Mouse (Mus musculus) spleen, embryonic (tissue): ENCODE data around the gene Kat6b.

Source experiments
- CTCF ChIA-PET: fragments of 350-600 bp; sonication (Branson Sonifier 250); formaldehyde crosslinking; loops from one replicate; lab custom pipeline; 2022; lab: Charles Lee

Gene Kat6b

GRCm38 (mm10) chr14:21589620-21590019 is 108.4 kb downstream of the Kat6b start:
- CTCF ChIA-PET: no interaction called here

GRCm38 (mm10) chr14:21590205-21590604 is 109.0 kb downstream of the Kat6b start:
- CTCF ChIA-PET: no interaction called here

GRCm38 (mm10) chr14:21592152-21592551 is 110.9 kb downstream of the Kat6b start:
- CTCF ChIA-PET: interaction anchor here (0.7 kb wide), 1 partner anchor 139 kb away, joined by 3 read pairs; no protein-coding TSS in a partner anchor

GRCm38 (mm10) chr14:21592985-21593750 is 111.9 kb downstream of the Kat6b start:
- CTCF ChIA-PET: no interaction called here

GRCm38 (mm10) chr14:21599446-21600173 is 118.4 kb downstream of the Kat6b start:
- CTCF ChIA-PET: no interaction called here

GRCm38 (mm10) chr14:21600174-21600566 is 118.9 kb downstream of the Kat6b start:
- CTCF ChIA-PET: no interaction called here

- CTCF ChIA-PET: no interaction called here
Observed at GRCm38 (mm10) chr14:21600628-21601027, 119.4 kb downstream of the Kat6b start.

GRCm38 (mm10) chr14:21602166-21602565 is 120.9 kb downstream of the Kat6b start:
- CTCF ChIA-PET: no interaction called here

- CTCF ChIA-PET: no interaction called here
Observed at GRCm38 (mm10) chr14:21602937-21603336, 121.7 kb downstream of the Kat6b start.

- CTCF ChIA-PET: no interaction called here
Observed at GRCm38 (mm10) chr14:21607686-21608085, 126.5 kb downstream of the Kat6b start.

- CTCF ChIA-PET: interaction anchor here (0.5 kb wide), 1 partner anchor 460 kb away, joined by 4 read pairs; no protein-coding TSS in a partner anchor
Observed at GRCm38 (mm10) chr14:21608886-21609285, 127.7 kb downstream of the Kat6b start.

GRCm38 (mm10) chr14:21610224-21610623 is 129.0 kb downstream of the Kat6b start:
- CTCF ChIA-PET: no interaction called here

GRCm38 (mm10) chr14:21613031-21613430 is 131.8 kb downstream of the Kat6b start:
- CTCF ChIA-PET: no interaction called here

GRCm38 (mm10) chr14:21614103-21614502 is 132.9 kb downstream of the Kat6b start:
- CTCF ChIA-PET: no interaction called here

GRCm38 (mm10) chr14:21615853-21616252 is 134.6 kb downstream of the Kat6b start:
- CTCF ChIA-PET: no interaction called here

GRCm38 (mm10) chr14:21617221-21617980 is 136.2 kb downstream of the Kat6b start:
- CTCF ChIA-PET: no interaction called here

GRCm38 (mm10) chr14:21619951-21620350 is 138.7 kb downstream of the Kat6b start:
- CTCF ChIA-PET: no interaction called here

- CTCF ChIA-PET: no interaction called here
Observed at GRCm38 (mm10) chr14:21625946-21626345, 144.7 kb downstream of the Kat6b start.

- CTCF ChIA-PET: no interaction called here
Observed at GRCm38 (mm10) chr14:21631665-21632200, 150.5 kb downstream of the Kat6b start.

- CTCF ChIA-PET: no interaction called here
Observed at GRCm38 (mm10) chr14:21636548-21636947, 155.3 kb downstream of the Kat6b start.

GRCm38 (mm10) chr14:21640806-21641435 is 159.7 kb downstream of the Kat6b start:
- CTCF ChIA-PET: no interaction called here
